Mouse (Mus musculus): ENCODE data around the gene Ppp1r35. TPM values are rescaled to one million over a fixed set of nuclear protein-coding genes. Genes with fewer than 3 reads are reported as not detected.

Ppp1r35 gene
- polyA plus RNA-seq, 1 experiment, result 52.6 TPM

DNA sequence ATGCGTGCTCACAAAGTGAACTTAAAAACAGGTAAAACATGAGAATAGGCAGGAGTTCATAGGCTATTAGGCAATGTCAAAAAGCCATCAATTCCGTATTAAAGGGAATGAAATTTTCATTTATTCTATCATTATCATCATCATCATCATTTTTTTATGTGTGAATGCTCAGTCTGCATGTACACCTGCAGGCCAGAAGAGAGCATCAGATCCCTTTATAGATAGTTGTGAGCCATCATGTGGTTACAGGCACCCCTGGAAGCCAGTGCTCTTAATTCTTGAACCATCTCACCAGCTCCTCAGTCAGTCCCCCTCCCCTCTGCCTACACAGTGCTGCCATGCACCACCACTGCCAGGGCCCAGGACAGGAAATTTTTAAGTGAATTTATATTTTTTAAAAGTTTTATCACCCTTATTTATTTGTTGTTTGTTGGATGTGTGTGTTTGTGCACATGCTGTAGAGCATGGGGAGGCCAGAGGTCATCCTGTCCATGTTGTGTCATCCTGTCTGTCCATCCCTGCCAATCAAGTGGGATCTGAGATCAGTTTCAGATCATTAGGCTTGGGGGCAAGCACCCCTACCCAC, 10.4 kb downstream of the Ppp1r35 start:
- WGBS, result 86% methylated on average over 2 of the region's 2 CpGs
- Histone ChIP-seq H3K4me1 (ENCODE audit: control insufficient read depth, insufficient read depth, low read length) (peaks cover 5% of the 10 kb centered on the region), H3K4me3 (replicated peaks; ENCODE audit: control insufficient read depth, low read depth, low read length) (no peak overlapping the region), H3K27ac (ENCODE audit: control insufficient read depth, insufficient read depth, low read depth, low read length, poor library complexity) (no peak overlapping the region)
- no peak for TF ChIP-seq CTCF (IDR thresholded peaks at IDR 0.05; ENCODE audit: control insufficient read depth, insufficient read depth, low read length)
- no peak for TF ChIP-seq POLR2A (IDR thresholded peaks at IDR 0.05; ENCODE audit: borderline replicate concordance, control insufficient read depth, low read depth, low read length)

DNA sequence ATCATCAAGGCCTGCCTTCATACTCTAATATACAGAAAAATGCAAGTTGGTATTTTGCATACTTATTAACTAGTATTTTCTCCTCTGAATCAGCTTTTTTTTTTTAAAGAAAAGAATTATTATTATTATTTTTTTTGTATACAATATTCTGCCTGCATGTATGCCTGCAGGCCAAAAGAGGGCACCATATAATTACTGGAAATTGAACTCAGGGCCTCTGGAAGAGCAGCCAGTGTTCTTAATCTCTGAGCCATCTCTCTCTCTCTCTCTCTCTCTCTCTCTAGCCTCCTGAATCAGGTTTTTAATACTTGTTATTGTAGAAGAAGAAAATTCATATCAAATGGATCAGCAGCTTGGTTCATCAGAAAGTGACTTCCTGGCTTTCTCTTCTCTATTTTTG, 12.9 kb downstream of the Ppp1r35 start:
- H3K4me3 ChIP-seq (replicated peaks; ENCODE audit: control insufficient read depth, low read depth, low read length), result no peak overlapping the region
- no peak overlapping the region for H3K27ac ChIP-seq (ENCODE audit: control insufficient read depth, insufficient read depth, low read depth, low read length, poor library complexity)
- TF ChIP-seq POLR2A (IDR thresholded peaks at IDR 0.05; ENCODE audit: borderline replicate concordance, control insufficient read depth, low read depth, low read length) (no peak), CTCF (IDR thresholded peaks at IDR 0.05; ENCODE audit: control insufficient read depth, insufficient read depth, low read length) (no peak)
- H3K4me1 ChIP-seq (ENCODE audit: control insufficient read depth, insufficient read depth, low read length), result no peaks in the 10 kb centered on the region; the same call in 1 of the 2 replicates

DNA sequence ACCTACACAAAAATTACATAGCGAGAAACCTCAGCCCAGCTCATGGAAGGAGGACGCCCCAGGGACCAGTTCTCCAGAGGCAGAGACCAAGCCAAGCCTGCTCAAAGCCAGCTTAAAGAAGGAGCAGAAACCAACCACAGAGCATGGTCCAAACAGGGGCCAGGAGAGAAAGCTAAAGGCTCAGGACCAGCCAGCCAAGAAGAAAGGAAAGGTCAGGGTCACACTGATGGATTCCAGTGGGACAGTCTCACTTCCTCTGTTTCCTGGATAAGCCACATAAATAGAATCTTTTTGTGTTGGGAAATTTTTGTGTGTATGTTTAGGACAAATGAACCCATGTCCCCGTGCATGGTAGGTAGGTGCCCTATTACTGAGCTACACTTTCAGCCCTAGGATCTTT, 18.0 kb downstream of the Ppp1r35 start:
- 51% methylated on average over 3 of the region's 3 CpGs for WGBS
- TF ChIP-seq CTCF (IDR thresholded peaks at IDR 0.05; ENCODE audit: control insufficient read depth, insufficient read depth, low read length) (no peak), POLR2A (IDR thresholded peaks at IDR 0.05; ENCODE audit: borderline replicate concordance, control insufficient read depth, low read depth, low read length) (no peak)
- H3K27ac ChIP-seq (ENCODE audit: control insufficient read depth, insufficient read depth, low read depth, low read length, poor library complexity), result no peak overlapping the region
- no peaks in the 10 kb centered on the region; the same call in 1 of the 2 replicates for H3K4me1 ChIP-seq (ENCODE audit: control insufficient read depth, insufficient read depth, low read length)
- no peak overlapping the region for H3K4me3 ChIP-seq (replicated peaks; ENCODE audit: control insufficient read depth, low read depth, low read length)

GRCm38 (mm10) chr5:137800917-137801316, 22.3 kb downstream of the Ppp1r35 start:
- WGBS, result 59% methylated on average over 3 of the region's 3 CpGs
- Histone ChIP-seq H3K27ac (ENCODE audit: control insufficient read depth, insufficient read depth, low read depth, low read length, poor library complexity) (no peak overlapping the region), H3K4me1 (ENCODE audit: control insufficient read depth, insufficient read depth, low read length) (no peaks in the 10 kb centered on the region; the same call in 1 of the 2 replicates), H3K4me3 (replicated peaks; ENCODE audit: control insufficient read depth, low read depth, low read length) (no peak overlapping the region)
- TF ChIP-seq CTCF (IDR thresholded peaks at IDR 0.05; ENCODE audit: control insufficient read depth, insufficient read depth, low read length), result no peak
- TF ChIP-seq POLR2A (IDR thresholded peaks at IDR 0.05; ENCODE audit: borderline replicate concordance, control insufficient read depth, low read depth, low read length), result no peak

DNA sequence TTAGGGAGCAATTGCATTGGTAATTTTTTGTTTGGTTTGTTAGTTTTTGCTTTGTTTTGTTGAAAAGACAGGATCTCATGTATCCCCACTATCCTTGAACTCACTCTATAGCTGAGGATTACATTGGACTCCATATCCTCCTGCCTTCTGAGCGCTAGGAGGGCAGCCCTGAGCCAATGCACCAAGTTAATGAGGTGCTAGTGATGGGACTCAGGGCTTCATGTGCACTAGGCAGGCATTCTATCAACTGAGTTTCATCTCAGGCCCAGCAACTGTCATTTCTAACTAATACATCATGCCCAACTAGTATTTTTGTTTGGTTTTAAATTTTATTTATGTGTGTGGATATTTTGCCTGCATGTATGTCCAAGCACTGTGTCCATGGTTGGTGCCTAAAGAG, 27.5 kb downstream of the Ppp1r35 start:
- Histone ChIP-seq H3K4me3 (replicated peaks; ENCODE audit: control insufficient read depth, low read depth, low read length) (no peak overlapping the region), H3K4me1 (ENCODE audit: control insufficient read depth, insufficient read depth, low read length) (no peaks in the 10 kb centered on the region), H3K27ac (ENCODE audit: control insufficient read depth, insufficient read depth, low read depth, low read length, poor library complexity) (no peak overlapping the region)
- 74% methylated on average over 1 of the region's 1 CpGs for WGBS
- TF ChIP-seq CTCF (IDR thresholded peaks at IDR 0.05; ENCODE audit: control insufficient read depth, insufficient read depth, low read length), result no peak
- no peak for TF ChIP-seq POLR2A (IDR thresholded peaks at IDR 0.05; ENCODE audit: borderline replicate concordance, control insufficient read depth, low read depth, low read length)

GRCm38 (mm10) chr5:137808316-137808715, 29.7 kb downstream of the Ppp1r35 start:
- TF ChIP-seq CTCF (IDR thresholded peaks at IDR 0.05; ENCODE audit: control insufficient read depth, insufficient read depth, low read length) (no peak), POLR2A (IDR thresholded peaks at IDR 0.05; ENCODE audit: borderline replicate concordance, control insufficient read depth, low read depth, low read length) (no peak)
- Histone ChIP-seq H3K4me3 (replicated peaks; ENCODE audit: control insufficient read depth, low read depth, low read length) (no peak overlapping the region), H3K4me1 (ENCODE audit: control insufficient read depth, insufficient read depth, low read length) (no peaks in the 10 kb centered on the region), H3K27ac (ENCODE audit: control insufficient read depth, insufficient read depth, low read depth, low read length, poor library complexity) (no peak overlapping the region)
- WGBS, result 86% methylated on average over 5 of the region's 5 CpGs

DNA sequence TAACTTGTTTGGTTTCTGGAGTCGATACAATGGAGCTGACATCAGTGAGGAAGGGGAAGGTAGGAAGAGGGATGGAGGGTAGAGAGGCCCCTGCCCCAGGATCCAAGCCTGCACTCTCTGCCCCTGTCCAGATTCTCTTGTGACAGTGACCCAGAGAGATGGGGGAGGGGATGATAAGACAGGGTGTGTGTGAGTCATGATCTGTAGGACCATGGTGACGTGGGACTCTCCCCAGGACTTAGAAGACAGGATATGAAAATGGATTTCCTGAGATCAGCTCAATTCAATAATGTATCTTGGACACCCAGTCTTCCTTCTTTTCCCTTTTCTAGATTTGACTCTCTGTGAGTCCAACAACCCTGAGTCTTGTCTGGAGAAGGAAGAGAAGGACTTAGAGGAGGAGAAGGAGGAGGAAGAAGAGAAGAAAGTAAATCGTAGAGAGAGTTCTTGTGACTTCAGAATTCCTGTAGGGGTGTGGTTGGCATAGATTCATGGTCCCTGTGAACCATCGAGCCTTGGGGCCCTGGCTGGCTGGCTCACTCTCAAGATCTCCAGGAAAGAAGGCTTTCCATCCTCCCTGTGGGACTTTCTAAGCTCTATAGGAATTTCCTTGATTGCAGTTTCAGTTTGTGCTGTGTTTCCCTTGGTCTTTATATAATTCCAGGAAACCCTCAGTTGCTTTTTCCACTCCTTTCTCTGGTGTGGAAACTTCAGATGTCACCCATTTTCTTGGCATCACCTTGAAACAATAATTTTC, 39.0 kb downstream of the Ppp1r35 start:
- Histone ChIP-seq H3K4me3 (replicated peaks; ENCODE audit: control insufficient read depth, low read depth, low read length) (no peak overlapping the region), H3K4me1 (ENCODE audit: control insufficient read depth, insufficient read depth, low read length) (peaks cover 2% of the 10 kb centered on the region; the same call in 1 of the 2 replicates), H3K27ac (ENCODE audit: control insufficient read depth, insufficient read depth, low read depth, low read length, poor library complexity) (no peak overlapping the region)
- 61% methylated on average over 4 of the region's 4 CpGs for WGBS
- TF ChIP-seq CTCF (IDR thresholded peaks at IDR 0.05; ENCODE audit: control insufficient read depth, insufficient read depth, low read length), result no peak
- no peak for TF ChIP-seq POLR2A (IDR thresholded peaks at IDR 0.05; ENCODE audit: borderline replicate concordance, control insufficient read depth, low read depth, low read length)

DNA sequence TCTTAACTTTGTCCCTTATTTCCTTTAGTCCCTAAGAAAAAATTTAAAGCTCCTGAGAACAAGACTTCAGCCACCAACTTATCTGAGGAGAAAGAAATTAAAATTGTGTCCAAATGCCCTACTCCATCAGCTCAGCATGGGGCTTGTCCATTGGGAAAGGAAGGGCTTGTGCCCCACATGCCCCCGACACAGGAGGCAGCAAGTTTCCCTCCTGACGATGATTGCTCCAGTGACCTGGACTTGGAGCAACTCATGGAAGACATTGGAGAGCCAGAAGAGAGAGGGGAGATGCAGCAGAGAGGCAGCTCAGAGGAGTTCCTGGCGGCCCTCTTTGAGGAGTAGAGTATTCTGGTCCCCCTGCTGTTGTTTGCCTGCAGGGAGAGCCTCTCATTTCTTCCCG, 43.5 kb downstream of the Ppp1r35 start:
- H3K27ac ChIP-seq (ENCODE audit: control insufficient read depth, insufficient read depth, low read depth, low read length, poor library complexity), result no peak overlapping the region
- WGBS, result 79% methylated on average over 4 of the region's 4 CpGs
- peaks cover 16% of the 10 kb centered on the region for H3K4me1 ChIP-seq (ENCODE audit: control insufficient read depth, insufficient read depth, low read length)

More for the DNA sequence above, 43.5 kb downstream of the Ppp1r35 start:
- TF ChIP-seq CTCF (IDR thresholded peaks at IDR 0.05; ENCODE audit: control insufficient read depth, insufficient read depth, low read length), result no peak
- TF ChIP-seq POLR2A (IDR thresholded peaks at IDR 0.05; ENCODE audit: borderline replicate concordance, control insufficient read depth, low read depth, low read length), result no peak
- no peak overlapping the region for H3K4me3 ChIP-seq (replicated peaks; ENCODE audit: control insufficient read depth, low read depth, low read length)

Measured in bone marrow, adult 2 months (tissue).